Mouse (Mus musculus) thymus, postnatal 0 days (tissue): Measurements from ENCODE around the gene Kazald1. TPM values are rescaled to one million over a fixed set of nuclear protein-coding genes. Genes with fewer than 3 reads are reported as not detected.

Experiments
- DNase-seq: peaks from one replicate; pipeline ENCODE4 v3.0.0-alpha.2; 2015; ENCODE audit warnings: low spot score
- polyA plus RNA-seq: library from polyadenylated mRNA; unstranded; fragments of >200 nt; fragmentation: Nextera tagmentation; extraction: Ambion mirVana; gene quantifications from 2 replicates; pipeline ENCODE4 v1.2.1, GENCODE M21; 2015

The Kazald1 gene
- polyA plus RNA-seq, 1 experiment from 2014 or later, result 9.0 TPM

- peak; percentile 57 for DNase-seq
Measured at GRCm38 (mm10) chr19:45076586-45077510, 1.8 kb downstream of the Kazald1 start.

- no peak for DNase-seq
Measured at GRCm38 (mm10) chr19:45077742-45078645, 3.0 kb downstream of the Kazald1 start.

- DNase-seq, result no peak
Measured at GRCm38 (mm10) chr19:45078971-45079764, 4.1 kb downstream of the Kazald1 start.

- DNase-seq, result peak; percentile 42
Measured at GRCm38 (mm10) chr19:45079769-45080515, 4.9 kb downstream of the Kazald1 start.

- DNase-seq, result no peak
Measured at GRCm38 (mm10) chr19:45080711-45081110, 5.7 kb downstream of the Kazald1 start.

GRCm38 (mm10) chr19:45081279-45081678 lies 6.2 kb downstream of the Kazald1 start:
- peak; percentile 80 for DNase-seq

GRCm38 (mm10) chr19:45081841-45082550 lies 7.0 kb downstream of the Kazald1 start:
- DNase-seq, result peak; percentile 73

- DNase-seq, result peak; percentile 52
Measured at GRCm38 (mm10) chr19:45097868-45098267, 22.8 kb downstream of the Kazald1 start.

GRCm38 (mm10) chr19:45100486-45101270 lies 25.6 kb downstream of the Kazald1 start:
- DNase-seq, result no peak

- DNase-seq, result no peak
Measured at GRCm38 (mm10) chr19:45105591-45105990, 30.6 kb downstream of the Kazald1 start.

GRCm38 (mm10) chr19:45106689-45107088 lies 31.6 kb downstream of the Kazald1 start:
- no peak for DNase-seq

- DNase-seq, result no peak
Measured at GRCm38 (mm10) chr19:45110681-45111080, 35.6 kb downstream of the Kazald1 start.

GRCm38 (mm10) chr19:45112444-45112843 lies 37.4 kb downstream of the Kazald1 start:
- DNase-seq, result no peak

- no peak for DNase-seq
Measured at GRCm38 (mm10) chr19:45113791-45114460, 38.9 kb downstream of the Kazald1 start.

GRCm38 (mm10) chr19:45114772-45115171 lies 39.7 kb downstream of the Kazald1 start:
- no peak for DNase-seq

- peak; percentile 5 for DNase-seq
Measured at GRCm38 (mm10) chr19:45116798-45117197, 41.8 kb downstream of the Kazald1 start.
